Mouse (Mus musculus) adrenal gland, postnatal 25 days (tissue): Measurements from ENCODE around the gene Rps6ka4. TPM values are rescaled to one million over a fixed set of nuclear protein-coding genes. Genes with fewer than 3 reads are reported as not detected.

ENCODE experiments used
- DNase-seq: peaks from one replicate; pipeline ENCODE4 v3.0.0; 2021; ENCODE audit warnings: mixed read lengths
- long read RNA-seq: library from polyadenylated mRNA; stranded (forward); transcript quantifications from one replicate; pipeline ENCODE4 v2.0.0, GENCODE M21; 2021
- total RNA-seq: library from RNA; stranded (reverse); gene quantifications from 2 replicates; pipeline ENCODE4 v1.2.3, GENCODE M21; 2021

Gene Rps6ka4
- total RNA-seq = 25.9 and 38.6 TPM in 2 replicates
- long read RNA-seq, transcript Rps6ka4-201 (18 exons, 3,105 nt) = major isoform, 57 of 72 reads
- long read RNA-seq, partial matches to known transcripts = 6 of 72 reads
- long read RNA-seq, other reads (novel, unspliced or antisense) = 8 of 72 reads

DNA sequence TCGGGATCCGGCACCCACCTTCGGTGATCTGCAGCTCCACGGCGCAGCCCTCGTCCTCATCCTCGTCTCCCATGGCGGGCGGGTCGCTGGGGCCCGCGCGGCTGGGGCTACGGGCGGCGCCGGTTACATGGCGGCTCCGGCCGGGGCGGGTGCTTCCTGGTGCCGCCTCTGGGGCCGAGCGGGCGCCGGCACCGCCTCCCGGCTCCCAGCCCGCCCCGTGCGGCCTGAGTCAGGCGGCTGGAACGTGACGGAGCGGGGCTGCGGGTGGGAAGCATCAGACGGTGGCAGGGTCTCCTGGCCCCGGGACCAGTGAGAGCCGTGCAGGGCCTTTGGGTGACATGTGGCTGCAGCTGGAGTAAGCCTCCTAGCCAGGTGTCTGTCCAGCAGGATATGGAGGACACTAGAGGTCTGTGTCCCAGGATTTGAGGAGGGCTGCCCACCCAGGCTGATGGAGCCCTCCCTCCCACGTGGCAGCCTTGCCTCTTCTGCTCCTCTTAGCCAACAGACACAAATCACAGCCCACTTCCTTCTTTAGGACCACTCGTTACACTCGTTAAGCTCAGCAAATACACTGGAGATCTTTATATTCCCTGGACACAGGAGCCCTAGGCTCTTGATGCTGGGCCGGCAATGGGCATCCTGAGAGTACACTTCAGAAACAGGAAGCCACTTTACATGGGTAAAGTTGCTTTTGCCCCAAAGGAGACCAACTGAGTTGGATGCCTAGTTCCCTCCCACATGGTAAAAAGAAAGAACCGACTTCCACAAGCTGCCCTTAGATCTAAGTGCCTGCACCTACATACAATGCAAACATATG, at the start of gene Rps6ka4:
Gene Rps6ka4 (minus strand): TSS at position 162 of the 817 bp plus-strand sequence.
- peak; percentile 84 for DNase-seq

DNA sequence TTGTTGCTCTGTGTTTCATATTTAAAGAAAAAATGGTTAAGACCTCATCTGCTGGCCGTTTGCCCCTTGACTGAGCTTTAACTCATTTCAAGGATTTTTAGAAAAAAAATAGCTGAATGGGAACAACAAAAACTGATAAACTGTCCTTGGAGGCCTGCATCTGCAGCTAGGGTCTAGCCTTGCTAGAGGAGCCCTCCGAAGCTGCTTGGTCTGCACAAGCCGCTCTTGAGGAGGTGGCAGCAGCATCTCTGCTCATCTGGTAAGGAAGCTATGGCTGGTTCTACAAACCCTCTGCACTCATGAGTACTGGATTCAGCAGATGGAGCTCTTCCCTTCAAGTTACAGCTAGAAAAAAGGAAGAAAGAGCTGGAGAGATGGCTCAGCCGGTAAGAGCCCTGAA, 37.5 kb upstream of the Rps6ka4 start:
- no peak for DNase-seq

DNA sequence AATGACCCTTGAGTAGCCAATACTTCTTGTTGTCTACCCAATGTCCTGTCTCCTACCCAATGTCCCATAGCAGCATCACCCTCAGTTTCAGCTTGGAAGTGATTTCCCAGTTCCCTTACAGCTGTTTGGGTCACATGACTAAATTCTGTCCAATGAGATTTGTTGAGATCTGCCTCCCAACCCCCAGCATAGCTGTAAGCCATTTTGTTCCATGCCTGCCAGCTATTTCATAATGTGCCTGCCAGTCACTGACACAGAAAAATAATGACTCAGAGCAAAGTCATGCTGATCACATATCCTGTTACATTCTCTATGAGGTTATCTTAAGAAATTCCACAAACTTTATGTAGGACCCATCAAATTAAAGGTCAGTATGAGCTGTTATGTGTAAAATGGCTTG, 36.4 kb upstream of the Rps6ka4 start:
- no peak for DNase-seq

DNA sequence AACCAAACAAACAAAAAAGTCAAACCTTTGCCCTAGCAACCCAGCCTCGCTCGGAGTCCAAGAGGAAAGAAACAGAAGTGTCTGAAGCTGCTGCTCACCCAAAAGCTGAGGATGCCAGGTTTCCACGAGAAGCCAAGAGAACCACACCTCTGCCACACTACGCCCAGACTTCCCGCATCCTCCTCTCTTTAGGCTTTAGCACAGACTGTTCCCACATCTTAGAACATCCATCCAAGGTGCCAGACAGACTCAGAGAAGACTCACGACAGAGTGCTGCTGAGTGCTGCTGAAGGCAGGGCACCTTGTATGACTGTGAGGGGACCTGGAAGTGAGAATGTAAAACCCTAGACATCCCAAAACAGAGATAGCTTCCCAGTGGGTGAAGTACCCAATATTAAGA, 35.4 kb upstream of the Rps6ka4 start:
- DNase-seq = no peak

DNA sequence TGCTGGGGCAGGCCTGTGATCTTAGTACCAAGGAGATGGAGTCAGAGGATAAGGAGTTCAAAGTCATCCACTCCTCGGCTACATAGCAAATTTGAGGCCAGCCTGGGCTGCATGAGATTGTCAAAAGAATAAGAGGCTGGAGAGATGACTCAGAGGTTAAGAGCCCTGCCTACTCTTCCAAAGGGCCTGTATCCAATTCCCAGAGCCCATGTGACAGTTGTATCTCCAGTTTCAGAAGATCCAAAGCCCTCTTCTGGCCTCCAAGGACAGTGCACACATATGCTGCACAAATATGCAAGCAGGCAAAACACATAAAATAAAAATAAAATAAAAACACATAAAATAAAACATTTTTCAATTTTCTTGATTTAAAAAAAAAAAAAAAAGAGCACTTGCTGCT, 33.8 kb upstream of the Rps6ka4 start:
- no peak for DNase-seq

DNA sequence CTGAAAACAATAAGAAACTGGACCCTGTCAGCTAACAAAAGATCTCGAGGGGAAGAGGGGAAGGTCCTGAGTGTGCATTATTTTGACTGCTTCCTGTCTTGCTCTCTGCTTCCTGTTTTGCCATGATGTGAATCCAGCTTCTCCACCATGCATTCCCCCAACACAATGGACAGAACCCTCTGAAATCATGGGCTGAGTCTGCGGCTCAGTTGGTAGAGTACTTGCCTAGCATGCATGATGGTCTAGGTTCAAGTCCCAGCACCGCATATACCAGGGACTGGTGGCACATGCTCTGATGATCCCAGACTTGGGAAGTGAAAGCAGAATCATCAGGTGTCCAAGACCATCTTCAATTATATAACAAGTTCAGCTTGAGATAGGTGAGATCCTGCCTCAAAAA, 32.3 kb upstream of the Rps6ka4 start:
- no peak for DNase-seq

DNA sequence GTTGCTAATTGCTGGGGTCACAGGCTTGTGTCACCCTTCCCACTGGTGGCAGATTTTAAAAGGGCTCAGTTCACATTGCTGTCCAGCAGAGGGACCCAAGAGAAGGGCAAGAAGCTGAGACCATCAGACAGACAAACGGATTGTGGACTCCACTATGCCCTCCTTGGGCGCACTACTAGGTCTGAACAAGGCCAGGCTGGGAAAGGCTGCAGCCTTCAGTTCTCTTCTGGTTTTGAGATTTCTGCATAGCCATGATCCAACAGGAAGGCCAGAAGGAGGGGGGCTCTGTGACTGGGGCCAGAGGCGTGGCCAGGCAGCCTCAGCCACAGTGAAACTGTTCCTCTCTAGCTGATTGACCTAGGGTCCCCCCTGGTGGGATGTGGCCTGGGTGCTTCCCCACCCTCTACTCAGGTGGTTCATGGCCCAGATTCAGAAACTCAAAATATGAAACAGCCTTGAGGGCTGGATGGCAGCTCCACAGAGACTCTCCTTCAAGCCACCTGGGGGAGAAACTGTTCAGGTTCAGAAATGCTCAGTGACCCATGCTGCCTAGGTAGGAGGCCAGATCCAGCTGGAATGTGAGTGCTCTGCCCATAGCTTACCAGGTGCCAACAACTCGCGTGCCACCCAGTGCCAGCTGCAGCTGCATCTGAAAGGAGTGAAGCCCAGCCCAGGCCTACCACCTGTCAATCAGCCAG, 31.3 kb upstream of the Rps6ka4 start:
- DNase-seq = no peak

DNA sequence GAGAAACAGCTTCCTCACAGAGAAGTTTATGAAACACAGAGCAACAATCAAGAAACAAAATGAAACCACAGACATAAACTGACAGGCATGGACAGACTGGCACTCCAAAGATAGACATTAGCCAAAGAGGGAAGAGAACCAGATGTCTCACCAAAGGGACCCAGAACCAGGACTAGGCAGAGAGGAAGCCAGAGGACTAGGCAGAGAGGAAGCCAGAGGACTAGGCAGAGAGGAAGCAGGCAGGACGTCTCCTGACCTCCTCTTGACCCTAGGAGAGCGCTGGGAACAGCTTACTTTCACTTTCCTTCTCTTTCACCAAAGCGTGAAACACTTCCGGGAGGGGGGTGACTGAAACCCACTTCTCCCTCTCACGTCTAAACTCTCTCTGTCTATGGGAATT, 28.9 kb upstream of the Rps6ka4 start:
- peak; percentile 39 for DNase-seq

DNA sequence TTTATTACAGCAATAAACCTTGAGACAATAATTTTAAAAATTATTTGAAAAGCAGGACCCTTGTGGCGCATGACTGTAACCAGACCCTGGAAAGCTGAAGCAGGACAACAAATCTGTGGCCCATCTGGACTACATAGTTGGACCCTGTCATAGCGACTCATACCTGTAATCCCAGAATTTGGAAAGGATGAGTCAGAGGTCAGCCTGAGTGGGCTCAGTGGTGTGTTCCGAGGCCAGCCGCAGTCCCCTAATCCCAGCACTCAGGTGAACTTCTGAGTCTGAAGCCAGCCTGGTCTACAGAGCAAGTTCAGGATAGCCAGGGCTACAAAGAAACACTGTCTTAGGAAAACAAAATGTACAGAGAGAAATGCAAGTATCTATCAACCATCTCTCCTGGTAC, 21.0 kb upstream of the Rps6ka4 start:
- DNase-seq = no peak

DNA sequence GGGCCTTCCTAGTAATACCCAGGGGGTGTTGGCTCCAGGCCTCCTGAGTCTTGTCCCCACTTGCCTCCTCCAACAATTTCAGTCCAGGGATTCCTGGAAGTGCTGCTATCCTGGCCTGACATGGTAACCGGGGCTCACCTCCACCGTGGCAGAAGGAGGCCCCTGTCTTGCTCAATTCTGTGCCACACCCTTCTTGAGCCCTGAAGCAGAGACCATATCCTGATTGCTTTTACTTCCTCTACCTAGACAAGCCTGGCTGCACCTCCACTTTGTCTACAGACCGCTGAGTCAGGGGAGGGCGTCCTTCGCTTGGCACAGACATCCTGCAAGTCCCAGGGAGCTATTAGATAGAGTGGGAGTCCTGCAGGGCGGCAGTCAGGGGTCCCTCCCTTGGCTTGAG, 20.3 kb upstream of the Rps6ka4 start:
- no peak for DNase-seq

DNA sequence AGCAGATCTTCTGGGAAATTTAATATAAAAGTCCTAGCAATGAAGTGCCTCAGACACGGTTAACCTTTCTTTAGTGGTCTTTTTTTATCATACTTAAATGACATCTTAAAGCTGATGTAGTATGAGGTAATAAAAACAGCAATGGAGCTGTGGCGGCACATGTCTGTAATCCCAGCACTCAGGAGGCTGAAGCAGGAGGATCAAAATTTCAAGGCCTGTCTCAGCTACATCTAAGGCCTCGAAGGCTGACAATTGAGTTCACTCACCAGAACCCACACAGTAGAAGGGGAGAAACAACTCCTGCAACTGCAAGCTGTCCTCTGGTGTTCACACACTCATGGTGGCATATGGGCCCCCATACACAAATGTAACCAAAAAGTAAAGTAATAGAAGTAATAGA, 19.5 kb upstream of the Rps6ka4 start:
- DNase-seq = no peak

DNA sequence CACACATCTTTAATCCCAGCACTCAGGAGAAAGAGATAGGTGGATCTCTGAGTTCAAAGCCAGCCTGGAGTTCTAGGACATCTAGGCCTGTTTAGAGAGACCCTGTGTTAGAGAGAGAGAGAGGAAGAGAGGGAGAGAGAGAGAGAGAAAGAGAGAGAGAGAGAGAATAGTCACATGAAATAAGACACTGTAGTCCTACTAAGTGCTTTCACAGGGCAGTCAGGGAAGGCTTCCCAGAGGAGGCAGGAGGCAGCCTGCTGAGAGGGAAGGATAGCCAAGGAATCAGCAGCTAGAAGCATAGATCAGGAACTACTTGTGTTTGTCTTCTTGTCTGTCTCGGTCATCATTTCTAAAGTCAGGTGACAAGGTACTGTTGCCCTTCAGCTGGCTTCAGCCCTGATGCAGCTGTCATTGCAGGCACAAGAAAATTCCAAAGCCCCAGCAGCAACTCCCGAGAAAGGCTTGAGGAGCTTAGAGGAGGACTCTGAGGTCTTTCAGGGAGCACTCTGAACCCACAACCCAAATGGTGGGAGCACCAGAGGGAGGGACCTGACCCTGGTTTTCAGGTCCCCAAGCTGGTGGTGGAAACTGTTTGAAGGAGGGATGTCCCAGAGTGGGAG, 18.7 kb upstream of the Rps6ka4 start:
- DNase-seq = no peak

DNA sequence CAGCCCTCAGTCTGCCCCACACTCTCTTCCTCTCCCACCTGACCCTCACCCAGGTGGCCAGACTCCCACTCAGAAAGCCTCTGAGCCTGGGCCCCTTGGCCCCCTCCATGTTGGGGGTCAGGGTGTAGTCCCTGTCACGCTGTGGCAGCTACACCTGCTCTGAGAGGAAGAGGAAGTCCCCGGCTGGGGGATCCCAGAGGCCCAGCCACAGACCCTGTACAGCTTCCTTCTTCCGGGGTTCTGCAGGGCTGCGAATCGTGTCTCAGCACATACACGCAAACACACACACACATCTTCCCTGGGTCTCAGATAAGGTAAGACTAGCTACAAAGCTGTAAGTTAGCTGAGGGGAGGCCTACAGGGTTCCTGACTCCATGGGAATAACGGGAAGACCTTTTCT, 17.6 kb upstream of the Rps6ka4 start, which contains the start of gene Ccdc88b:
Gene Ccdc88b (minus strand): TSS at position 181 of the 400 bp plus-strand sequence.
- DNase-seq = no peak

DNA sequence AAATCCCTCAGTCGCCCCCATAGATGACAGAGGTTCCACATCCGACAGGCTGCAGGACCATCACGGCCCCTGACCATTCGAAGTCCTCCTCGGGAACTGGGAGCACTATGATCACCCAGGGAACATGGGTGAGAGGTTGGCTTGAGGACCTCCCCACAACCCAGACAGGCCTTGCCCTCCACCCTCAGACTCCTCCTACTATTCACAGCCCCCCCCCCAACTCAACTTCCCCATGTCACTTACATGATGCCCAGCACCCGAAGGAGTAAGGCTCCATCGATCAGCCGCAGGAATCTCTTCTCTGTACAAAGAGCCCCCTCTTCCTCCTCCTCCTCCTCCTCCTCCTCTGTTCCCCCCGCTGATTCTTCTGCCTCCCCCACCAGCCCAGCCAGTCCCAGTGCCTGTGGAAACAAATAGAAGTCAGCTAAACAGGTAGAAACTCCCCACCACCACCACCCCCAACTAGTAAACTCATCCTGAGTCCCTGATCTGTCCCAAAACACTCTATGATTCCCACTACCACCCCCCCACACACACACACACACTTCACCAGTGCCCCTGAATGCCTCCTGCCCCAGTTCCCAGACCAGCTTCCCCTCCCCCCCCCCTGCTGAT, 17.1 kb upstream of the Rps6ka4 start:
- DNase-seq = no peak

DNA sequence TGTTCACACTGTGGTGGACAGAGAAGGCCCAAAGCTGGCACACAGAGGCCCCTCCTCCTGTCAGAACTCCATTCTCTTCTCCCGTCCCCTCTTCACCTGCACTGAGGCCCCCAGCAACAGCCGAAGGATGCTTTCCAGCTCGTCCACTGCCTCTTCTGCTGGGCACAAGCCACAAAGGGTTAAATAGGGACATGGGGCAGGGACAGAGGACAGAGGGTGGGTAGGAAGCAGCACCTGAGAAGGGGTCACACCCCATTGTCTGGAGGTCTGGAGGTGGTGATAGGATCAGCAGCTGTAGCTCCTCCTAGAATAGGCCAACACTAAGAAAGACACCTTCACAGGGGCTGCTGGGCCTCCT, 16.5 kb upstream of the Rps6ka4 start:
- DNase-seq = no peak

DNA sequence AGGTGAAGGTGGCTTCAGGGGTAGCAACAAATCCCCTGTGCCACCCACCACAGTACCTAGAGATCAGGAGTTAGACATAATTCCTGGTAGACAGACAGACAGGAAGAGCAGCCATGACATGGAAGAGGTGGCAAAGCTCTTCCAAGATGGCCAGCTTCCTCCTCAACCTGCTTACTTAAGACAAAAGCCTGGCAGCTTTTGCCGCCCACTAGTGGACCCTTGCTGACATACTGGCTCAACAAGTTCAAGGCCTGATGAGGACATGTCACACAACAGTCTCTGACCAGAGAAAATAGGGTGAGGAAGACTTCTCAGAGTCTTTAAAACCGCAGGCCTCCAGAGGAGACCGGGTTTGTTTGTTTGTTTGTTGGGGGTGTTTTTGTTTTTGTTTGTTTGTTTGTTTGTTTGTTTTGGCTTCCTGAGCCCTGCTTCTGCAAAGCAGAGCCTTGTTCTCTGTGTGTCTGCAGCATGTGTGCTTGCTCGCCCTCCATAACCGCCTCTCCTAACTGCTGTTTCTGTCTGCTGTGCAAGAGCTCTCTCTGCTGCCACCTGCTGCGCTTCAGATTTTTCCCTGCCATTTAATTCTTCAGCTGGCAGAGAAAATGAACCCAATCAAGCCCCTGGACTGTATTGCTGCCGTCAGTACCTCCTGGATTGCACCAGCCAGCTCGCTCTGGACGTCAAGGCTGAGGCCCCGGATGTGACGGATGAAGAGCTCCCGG, 16.0 kb upstream of the Rps6ka4 start:
- peak; percentile 37 for DNase-seq

DNA sequence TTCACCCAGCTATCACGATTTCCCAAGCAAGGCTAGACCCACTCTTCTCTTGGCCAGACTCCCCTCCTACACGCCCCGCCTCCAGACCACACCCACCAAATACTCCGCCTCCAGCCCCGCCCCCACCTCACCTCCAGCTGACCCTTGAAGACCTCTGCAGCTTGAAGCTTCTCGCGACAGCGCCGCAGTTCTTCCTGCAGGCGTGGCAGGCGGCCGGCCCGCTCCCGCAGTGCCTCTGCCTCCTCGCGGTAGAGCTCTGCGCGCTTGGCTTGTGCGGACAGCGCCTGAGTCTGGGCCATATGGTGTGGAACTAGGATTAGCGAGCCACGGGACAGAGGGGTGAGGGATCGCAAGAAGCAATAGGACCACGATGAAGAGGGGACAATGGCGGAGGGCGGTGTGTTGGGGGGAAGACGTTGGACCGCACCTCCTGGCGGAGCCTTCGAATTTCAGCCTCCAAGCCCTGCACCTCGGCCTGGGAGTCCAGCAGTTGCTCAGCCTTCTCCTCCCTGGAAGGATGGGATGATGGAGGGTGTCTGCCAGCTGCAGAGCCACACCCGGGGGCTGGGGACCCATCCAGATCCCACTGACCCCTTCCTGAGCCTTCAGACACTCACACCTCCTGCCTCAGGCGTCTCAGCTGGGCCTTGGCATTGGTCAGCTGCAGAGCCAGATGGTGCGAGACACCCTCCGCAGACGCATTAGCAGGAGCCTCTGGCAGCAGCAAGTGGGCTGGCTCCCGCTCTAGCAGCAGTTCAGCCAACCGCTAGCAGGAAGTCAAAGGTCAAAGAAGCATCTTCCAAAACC, 15.0 kb upstream of the Rps6ka4 start:
- DNase-seq = no peak

DNA sequence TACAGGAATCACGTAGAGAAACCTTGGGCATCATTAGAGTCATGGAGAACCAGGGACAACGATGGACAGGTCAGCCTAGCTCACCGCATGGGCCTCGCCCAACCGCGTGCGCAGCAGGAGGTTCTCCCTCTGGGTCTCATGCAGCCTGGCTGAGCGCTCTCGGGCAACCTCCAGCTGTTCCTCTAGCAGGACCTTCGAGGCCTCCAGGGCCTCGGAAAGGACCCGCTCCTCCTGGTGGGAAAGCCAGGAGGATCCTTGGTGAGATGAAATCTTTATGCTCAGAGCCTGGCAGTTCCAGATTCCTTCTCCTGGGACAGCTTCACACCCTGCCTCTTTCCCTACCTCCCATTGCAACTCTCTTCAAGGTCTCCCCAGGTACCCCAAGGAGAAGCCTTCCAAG, 14.2 kb upstream of the Rps6ka4 start:
- no peak for DNase-seq

DNA sequence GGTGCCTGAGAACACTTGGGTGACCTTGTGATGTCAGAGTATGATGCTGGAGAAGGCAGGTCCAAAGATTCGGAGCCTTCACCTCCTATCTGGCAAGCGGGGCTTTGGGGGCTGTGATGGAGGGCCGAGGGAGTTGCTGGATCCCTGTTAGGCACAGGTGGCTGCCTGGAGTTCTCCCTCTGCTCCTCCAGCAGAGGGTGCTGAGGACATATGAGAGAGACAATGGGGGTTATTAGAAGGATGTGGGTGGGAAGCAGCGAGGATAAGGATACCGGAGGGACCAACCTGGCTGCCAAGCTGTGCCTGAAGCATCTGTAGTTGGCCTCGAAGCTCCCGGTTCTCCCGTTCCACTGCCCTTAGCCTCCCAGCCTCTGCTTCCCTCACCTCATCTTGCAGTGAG, 13.5 kb upstream of the Rps6ka4 start:
- no peak for DNase-seq

DNA sequence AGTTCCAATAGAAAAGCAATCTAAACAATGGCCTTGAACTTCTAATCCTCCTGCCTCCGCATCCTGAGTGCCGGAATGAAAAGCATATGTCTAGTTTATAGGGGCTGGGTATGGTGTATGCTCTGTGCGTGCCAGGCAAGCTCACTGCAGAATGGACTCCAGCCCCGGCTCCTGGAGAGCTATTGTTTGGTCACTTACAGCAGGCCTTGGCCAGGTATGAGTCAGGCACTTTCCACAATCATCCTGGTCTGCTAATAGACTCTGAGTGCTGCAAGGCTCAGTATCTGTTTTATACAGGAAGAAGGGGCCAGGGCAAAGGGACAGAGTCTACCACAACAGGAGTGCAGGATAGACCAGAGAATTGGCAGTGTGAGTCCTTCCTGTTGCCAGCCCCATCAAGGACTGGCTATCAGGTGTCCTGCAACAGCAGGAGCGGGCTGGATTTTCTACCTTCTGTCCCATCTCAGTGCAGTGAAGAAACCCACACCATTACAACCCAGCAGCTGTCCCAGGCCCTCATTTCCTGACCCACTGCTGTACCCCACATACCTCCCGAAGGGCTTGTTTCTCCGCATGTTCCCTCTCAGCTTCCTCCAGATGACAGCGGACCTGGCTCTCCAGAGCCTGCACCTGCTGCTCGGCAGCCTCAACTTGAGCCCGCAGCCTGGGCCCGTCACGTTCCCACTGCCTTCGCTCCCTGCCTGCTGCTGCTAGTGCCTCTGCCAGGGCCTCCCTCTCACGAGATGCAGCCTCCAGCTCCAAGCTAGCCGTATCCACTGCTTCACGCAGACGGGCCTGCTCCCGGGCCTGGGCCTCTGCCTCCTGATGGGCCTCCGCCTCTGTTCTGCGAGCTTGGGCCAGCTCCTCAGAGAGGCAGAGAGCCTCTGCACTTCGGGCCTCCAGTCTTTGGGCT, 12.2 kb upstream of the Rps6ka4 start:
- no peak for DNase-seq
